Comparison of ENCODE assay signal across 24 mouse cellular contexts in the genomic region with DNA sequence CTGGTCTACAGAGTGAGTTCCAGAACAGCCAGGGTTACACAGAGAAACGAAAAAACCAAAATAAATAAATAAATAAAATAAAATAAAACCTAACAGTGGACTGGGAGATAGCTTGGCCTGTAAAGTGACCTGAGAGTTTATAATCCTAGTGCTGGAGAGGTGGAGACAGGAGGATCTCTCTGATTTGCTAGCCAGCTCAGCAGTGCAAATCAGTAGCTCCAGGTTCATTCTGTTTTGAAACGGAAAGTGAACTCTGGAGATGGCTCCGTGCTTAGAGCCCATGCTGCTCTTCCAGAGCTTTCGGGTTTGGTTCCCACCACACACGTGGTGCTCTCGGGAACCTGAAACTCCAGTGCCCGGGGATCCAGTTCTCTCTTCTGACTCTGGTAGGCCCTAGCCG. TPM values are rescaled to one million over a fixed set of nuclear protein-coding genes. Genes with fewer than 3 reads are reported as not detected.
DNase-seq lines count a peak whose midpoint lies in the region; ATAC-seq and TF ChIP-seq lines count a peak whose summit lies in the region.
"Had no signal": no experiment of that assay in that cellular context is flagged by ENCODE, and none has a peak within 500 bp of the region (broad histone marks: within the 10 kb centered on the region; RNA-seq: fewer than 3 reads in every experiment).

No protein-coding gene starts in this region.

- 88% methylated on average over 8 of the region's 8 CpGs for WGBS in heart, postnatal 0 days
- WGBS in heart, adult 2 months, result 88% methylated on average over 8 of the region's 8 CpGs
- 73% methylated on average over 8 of the region's 8 CpGs for WGBS in liver, embryonic 16.5 days (ENCODE audit: insufficient replicate concordance)
- 78% methylated on average over 8 of the region's 8 CpGs for WGBS in liver, embryonic 12.5 days (ENCODE audit: insufficient replicate concordance)

- H3K27me3 ChIP-seq in heart, postnatal 0 days (ENCODE audit: control insufficient read depth, insufficient read depth, low read length), result no peaks in the 10 kb centered on the region
- no peaks in the 10 kb centered on the region for H3K27me3 ChIP-seq in heart, adult 2 months (ENCODE audit: control insufficient read depth, insufficient read depth, low read length)
- peaks cover 3% of the 10 kb centered on the region; the same call in 1 of the 2 replicates for H3K27me3 ChIP-seq in liver, embryonic 16.5 days (ENCODE audit: control insufficient read depth, insufficient read depth, low read depth, low read length)
- peaks cover 42% of the 10 kb centered on the region for H3K27me3 ChIP-seq in liver, embryonic 12.5 days (replicated peaks)
- H3K27me3 ChIP-seq: embryonic facial prominence, embryonic 12.5 days; forebrain, embryonic 13.5 days; forebrain, embryonic 15.5 days; Patski had no signal

- no peak for TF ChIP-seq CTCF in gastrocnemius, adult 2 months (IDR thresholded peaks at IDR 0.05)
- TF ChIP-seq CTCF in heart, postnatal 0 days (IDR thresholded peaks at IDR 0.05; ENCODE audit: low read depth), result no peak
- no peak for TF ChIP-seq CTCF in heart, adult 2 months (IDR thresholded peaks at IDR 0.05)

- H3K79me2 ChIP-seq in heart, adult 2 months (replicated peaks; ENCODE audit: control insufficient read depth, insufficient read depth, low read length), result no peaks in the 10 kb centered on the region

- no peaks in the 10 kb centered on the region for H3K9me3 ChIP-seq in heart, postnatal 0 days (replicated peaks; ENCODE audit: control insufficient read depth, low read length)
- H3K9me3 ChIP-seq in liver, embryonic 16.5 days (replicated peaks; ENCODE audit: control insufficient read depth, low read length), result no peaks in the 10 kb centered on the region
- H3K9me3 ChIP-seq in liver, embryonic 12.5 days (replicated peaks), result no peaks in the 10 kb centered on the region
- H3K9me3 ChIP-seq: embryonic facial prominence, embryonic 10.5 days; embryonic facial prominence, embryonic 12.5 days; forebrain, embryonic 13.5 days; forebrain, embryonic 15.5 days; G1E had no signal

- peak overlapping the region; percentile 52 for H3K27ac ChIP-seq in gastrocnemius, adult 2 months
- 0 out of 2 replicates have a peak overlapping the region, but pooled peaks have one; percentile 3 for H3K27ac ChIP-seq in heart, postnatal 0 days (ENCODE audit: low read depth)
- H3K27ac ChIP-seq in heart, adult 2 months, result no peak overlapping the region; the same call in 1 of the 2 replicates
- 0 out of 2 replicates have a peak overlapping the region, but pooled peaks have one; percentile 12 for H3K27ac ChIP-seq in liver, embryonic 16.5 days (ENCODE audit: low read length)
- no peak overlapping the region for H3K27ac ChIP-seq in liver, embryonic 12.5 days
- H3K27ac ChIP-seq: embryonic facial prominence, embryonic 10.5 days; embryonic facial prominence, embryonic 12.5 days; forebrain, embryonic 13.5 days; forebrain, embryonic 15.5 days had no signal

- H3K4me3 ChIP-seq in gastrocnemius, adult 2 months, result no peak overlapping the region
- no peak overlapping the region for H3K4me3 ChIP-seq in heart, postnatal 0 days (ENCODE audit: low read depth, low read length)
- H3K4me3 ChIP-seq in heart, adult 2 months, result no peak overlapping the region
- H3K4me3 ChIP-seq in liver, embryonic 16.5 days (ENCODE audit: low read depth, low read length), result no peak overlapping the region
- no peak overlapping the region for H3K4me3 ChIP-seq in liver, embryonic 12.5 days
- H3K4me3 ChIP-seq: embryonic facial prominence, embryonic 10.5 days; embryonic facial prominence, embryonic 12.5 days; forebrain, embryonic 13.5 days; forebrain, embryonic 15.5 days had no signal

- TF ChIP-seq EP300 in heart, postnatal 0 days (IDR thresholded peaks at IDR 0.05; ENCODE audit: low read depth), result no peak
- TF ChIP-seq EP300 in heart, adult 2 months (IDR thresholded peaks at IDR 0.05; ENCODE audit: insufficient read depth, low read depth, low read length), result no peak

- H3K4me1 ChIP-seq in heart, postnatal 0 days (ENCODE audit: control insufficient read depth, insufficient read depth), result no peaks in the 10 kb centered on the region
- H3K4me1 ChIP-seq in heart, adult 2 months (ENCODE audit: control insufficient read depth, insufficient read depth, low read length), result peaks cover 4% of the 10 kb centered on the region; the same call in 1 of the 2 replicates
- peaks cover 4% of the 10 kb centered on the region; the same call in 1 of the 2 replicates for H3K4me1 ChIP-seq in liver, embryonic 16.5 days (ENCODE audit: control insufficient read depth, low read depth, low read length)
- peaks cover 14% of the 10 kb centered on the region for H3K4me1 ChIP-seq in liver, embryonic 12.5 days
- H3K4me1 ChIP-seq: embryonic facial prominence, embryonic 10.5 days; embryonic facial prominence, embryonic 12.5 days; forebrain, embryonic 13.5 days; forebrain, embryonic 15.5 days had no signal

- no peak for TF ChIP-seq POLR2A in heart, adult 2 months (IDR thresholded peaks at IDR 0.05; ENCODE audit: insufficient read depth, low read depth, low read length)

- ATAC-seq in heart, postnatal 0 days (ENCODE audit: insufficient read depth, low read depth), result no peak
- no peak for ATAC-seq in liver, embryonic 16.5 days (ENCODE audit: low read depth)
- ATAC-seq in liver, embryonic 12.5 days, result no peak
- ATAC-seq: activated CD4-positive, CD25-positive, alpha-beta regulatory T cell, adult 4 months; CD4-positive, CD25-positive, alpha-beta regulatory T cell, adult 4 months; forebrain, embryonic 13.5 days; forebrain, embryonic 15.5 days; Patski had no signal

- H3K36me3 ChIP-seq in heart, postnatal 0 days (replicated peaks; ENCODE audit: control insufficient read depth, insufficient read depth, low read length), result no peaks in the 10 kb centered on the region
- no peaks in the 10 kb centered on the region for H3K36me3 ChIP-seq in heart, adult 2 months (ENCODE audit: control insufficient read depth, insufficient read depth, low read length)
- no peaks in the 10 kb centered on the region for H3K36me3 ChIP-seq in liver, embryonic 16.5 days (ENCODE audit: control insufficient read depth, insufficient read depth)
- no peaks in the 10 kb centered on the region for H3K36me3 ChIP-seq in liver, embryonic 12.5 days
- H3K36me3 ChIP-seq: embryonic facial prominence, embryonic 10.5 days; embryonic facial prominence, embryonic 12.5 days; forebrain, embryonic 15.5 days; G1E had no signal

- DNase-seq in gastrocnemius, adult 2 months, result no peak
- no peak for DNase-seq in gastrocnemius, postnatal 25 days
- DNase-seq in heart, postnatal 0 days (ENCODE audit: low spot score), result no peak
- DNase-seq in heart, adult 2 months, result no peak
- DNase-seq: adrenal gland, adult 8-10 months; B cell, adult 2 months had no signal

- intact Hi-C loops in gastrocnemius, adult 2 months (cut with DNase I), result no loop called here
- intact Hi-C loops in heart, adult 2 months (cut with DNase I), result no loop called here

- no peak overlapping the region for H3K9ac ChIP-seq in heart, postnatal 0 days (replicated peaks; ENCODE audit: low read depth, low read length)
- no peak overlapping the region for H3K9ac ChIP-seq in heart, adult 2 months (ENCODE audit: low read depth, low read length)
- H3K9ac ChIP-seq in liver, embryonic 16.5 days (ENCODE audit: low read depth, low read length), result no peak overlapping the region
- H3K9ac ChIP-seq in liver, embryonic 12.5 days, result no peak overlapping the region
- H3K9ac ChIP-seq: embryonic facial prominence, embryonic 12.5 days; forebrain, embryonic 13.5 days; forebrain, embryonic 15.5 days had no signal

- H3K4me2 ChIP-seq in heart, postnatal 0 days (ENCODE audit: low read depth, low read length), result no peak overlapping the region
- no peak overlapping the region for H3K4me2 ChIP-seq in liver, embryonic 16.5 days (ENCODE audit: low read depth, low read length)
- H3K4me2 ChIP-seq in liver, embryonic 12.5 days, result no peak overlapping the region
- H3K4me2 ChIP-seq: embryonic facial prominence, embryonic 12.5 days; forebrain, embryonic 13.5 days; forebrain, embryonic 15.5 days had no signal

RNA-seq across cellular contexts. Expression of a gene that starts 8.9 kb away (rescaled TPM):
- not detected for total RNA-seq in gastrocnemius, adult 2 months (2021)
- total RNA-seq in gastrocnemius, postnatal 25 days (2021), result not detected
- not detected in 2 replicates for total RNA-seq in heart, postnatal 0 days (2014; rRNA removed; ENCODE audit: low replicate concordance)
- polyA plus RNA-seq in heart, postnatal 0 days (2015; fragmentation: Nextera tagmentation; extraction: Ambion mirVana), result 0.04 TPM in 1 of 2 replicates, not detected in the other
- not detected for total RNA-seq in heart, adult 2 months (2021)
- not detected in 2 replicates for polyA plus RNA-seq in heart, adult 2 months (2012; rRNA removed)
- 0.18 and 0.22 TPM in 2 replicates for polyA plus RNA-seq in liver, embryonic 16.5 days (2015; fragmentation: Nextera tagmentation; extraction: Ambion mirVana)
- polyA plus RNA-seq in liver, embryonic 12.5 days (2016; fragmentation: Nextera tagmentation; extraction: Ambion mirVana), result 0.05 and 0.10 TPM in 2 replicates
- total RNA-seq: adrenal gland, postnatal 14 days; CH12.LX; G1E had no signal
- polyA plus RNA-seq: CD4-positive, CD25-positive, alpha-beta regulatory T cell, adult 4 months; cerebellum, adult 2 months; embryonic facial prominence, embryonic 14.5 days; forebrain, embryonic 11.5 days; forebrain, embryonic 13.5 days; forebrain, embryonic 15.5 days; G1E; Patski had no signal

RNA-seq across cellular contexts. Expression of a gene that starts 9.0 kb away (rescaled TPM):
- total RNA-seq in gastrocnemius, adult 2 months (2021), result under 1 TPM; 0.36 to 0.54 TPM
- under 1 TPM; 0.23 to 0.35 TPM for total RNA-seq in gastrocnemius, postnatal 25 days (2021)
- total RNA-seq in heart, postnatal 0 days (2014; rRNA removed; ENCODE audit: low replicate concordance), result 1.4 and 2.9 TPM in 2 replicates
- polyA plus RNA-seq in heart, postnatal 0 days (2015; fragmentation: Nextera tagmentation; extraction: Ambion mirVana), result 0.40 and 0.41 TPM in 2 replicates
- under 1 TPM; 0.34 to 0.91 TPM for total RNA-seq in heart, adult 2 months (2021)
- polyA plus RNA-seq in heart, adult 2 months (2012; rRNA removed), result 0.53 and 0.80 TPM in 2 replicates
- 3.1 and 4.1 TPM in 2 replicates for polyA plus RNA-seq in liver, embryonic 16.5 days (2015; fragmentation: Nextera tagmentation; extraction: Ambion mirVana)
- polyA plus RNA-seq in liver, embryonic 12.5 days (2016; fragmentation: Nextera tagmentation; extraction: Ambion mirVana), result 1.9 and 2.0 TPM in 2 replicates
- total RNA-seq: CH12.LX had no signal
- polyA plus RNA-seq: CD4-positive, CD25-positive, alpha-beta regulatory T cell, adult 4 months; G1E; Patski had no signal

RNA-seq across cellular contexts. Expression of a gene that starts 17.2 kb away (rescaled TPM):
- total RNA-seq in gastrocnemius, adult 2 months (2021), result under 1 TPM; 0.26 to 0.61 TPM
- under 1 TPM; 0.20 to 0.54 TPM for total RNA-seq in gastrocnemius, postnatal 25 days (2021)
- total RNA-seq in heart, postnatal 0 days (2014; rRNA removed; ENCODE audit: low replicate concordance), result 0.08 and 0.95 TPM in 2 replicates
- polyA plus RNA-seq in heart, postnatal 0 days (2015; fragmentation: Nextera tagmentation; extraction: Ambion mirVana), result 0.79 and 1.1 TPM in 2 replicates
- total RNA-seq in heart, adult 2 months (2021), result under 1 TPM; 0.37 to 0.43 TPM
- 0.39 and 1.5 TPM in 2 replicates for polyA plus RNA-seq in heart, adult 2 months (2012; rRNA removed)
- 0.41 and 0.43 TPM in 2 replicates for polyA plus RNA-seq in liver, embryonic 16.5 days (2015; fragmentation: Nextera tagmentation; extraction: Ambion mirVana)
- 0.21 and 0.33 TPM in 2 replicates for polyA plus RNA-seq in liver, embryonic 12.5 days (2016; fragmentation: Nextera tagmentation; extraction: Ambion mirVana)
- polyA plus RNA-seq: CD4-positive, CD25-positive, alpha-beta regulatory T cell, adult 4 months had no signal

RNA-seq across cellular contexts. Expression of a gene that starts 17.4 kb away (rescaled TPM):
- total RNA-seq in gastrocnemius, adult 2 months (2021), result 1,000 to 10,000 TPM; 1,156 to 1,696 TPM
- 1,000 to 10,000 TPM; 1,448 to 1,479 TPM for total RNA-seq in gastrocnemius, postnatal 25 days (2021)
- total RNA-seq in heart, postnatal 0 days (2014; rRNA removed; ENCODE audit: low replicate concordance), result 76.4 and 97.1 TPM in 2 replicates
- polyA plus RNA-seq in heart, postnatal 0 days (2015; fragmentation: Nextera tagmentation; extraction: Ambion mirVana), result 3,062 and 3,250 TPM in 2 replicates
- 1,000 to 10,000 TPM; 2,451 to 2,926 TPM for total RNA-seq in heart, adult 2 months (2021)
- polyA plus RNA-seq in heart, adult 2 months (2012; rRNA removed), result 1,535 and 1,905 TPM in 2 replicates
- polyA plus RNA-seq in liver, embryonic 16.5 days (2015; fragmentation: Nextera tagmentation; extraction: Ambion mirVana), result 513 and 549 TPM in 2 replicates
- 641 and 664 TPM in 2 replicates for polyA plus RNA-seq in liver, embryonic 12.5 days (2016; fragmentation: Nextera tagmentation; extraction: Ambion mirVana)

RNA-seq across cellular contexts. Expression of a gene that starts 22.3 kb away (rescaled TPM):
- total RNA-seq in gastrocnemius, adult 2 months (2021), result not detected
- not detected for total RNA-seq in gastrocnemius, postnatal 25 days (2021)
- total RNA-seq in heart, postnatal 0 days (2014; rRNA removed; ENCODE audit: low replicate concordance), result not detected in 2 replicates
- not detected in 2 replicates for polyA plus RNA-seq in heart, postnatal 0 days (2015; fragmentation: Nextera tagmentation; extraction: Ambion mirVana)
- total RNA-seq in heart, adult 2 months (2021), result not detected
- polyA plus RNA-seq in heart, adult 2 months (2012; rRNA removed), result not detected in 2 replicates
- polyA plus RNA-seq in liver, embryonic 16.5 days (2015; fragmentation: Nextera tagmentation; extraction: Ambion mirVana), result not detected in 2 replicates
- polyA plus RNA-seq in liver, embryonic 12.5 days (2016; fragmentation: Nextera tagmentation; extraction: Ambion mirVana), result not detected in 2 replicates
- total RNA-seq: adrenal gland, adult 18-20 months; adrenal gland, adult 8-10 months; adrenal gland, postnatal 14 days; adrenal gland, postnatal 36 days; CH12.LX had no signal
- polyA plus RNA-seq: activated CD4-positive, CD25-positive, alpha-beta regulatory T cell, adult 4 months; CD4-positive, CD25-positive, alpha-beta regulatory T cell, adult 4 months; cerebellum, adult 2 months; cortical plate, adult 2 months; embryonic facial prominence, embryonic 10.5 days; embryonic facial prominence, embryonic 12.5 days; embryonic facial prominence, embryonic 14.5 days; forebrain, embryonic 11.5 days; forebrain, embryonic 13.5 days; forebrain, embryonic 15.5 days; G1E; Patski had no signal

Comparison
In these comparisons a context has a peak if more than half of its experiments do, and no peak if none do; other contexts are left out.
1. H3K27ac ChIP-seq: peak in gastrocnemius, adult 2 months (single experiment), heart, postnatal 0 days (single experiment) and liver, embryonic 16.5 days (single experiment); none in heart, adult 2 months (single experiment) and liver, embryonic 12.5 days (single experiment).